Mouse (Mus musculus): ENCODE results near the gene Kcnd2. TPM values are rescaled to one million over a fixed set of nuclear protein-coding genes. Genes with fewer than 3 reads are reported as not detected.

The Kcnd2 gene
- polyA plus RNA-seq, 2 experiments from 2014 or later = not detected

DNA sequence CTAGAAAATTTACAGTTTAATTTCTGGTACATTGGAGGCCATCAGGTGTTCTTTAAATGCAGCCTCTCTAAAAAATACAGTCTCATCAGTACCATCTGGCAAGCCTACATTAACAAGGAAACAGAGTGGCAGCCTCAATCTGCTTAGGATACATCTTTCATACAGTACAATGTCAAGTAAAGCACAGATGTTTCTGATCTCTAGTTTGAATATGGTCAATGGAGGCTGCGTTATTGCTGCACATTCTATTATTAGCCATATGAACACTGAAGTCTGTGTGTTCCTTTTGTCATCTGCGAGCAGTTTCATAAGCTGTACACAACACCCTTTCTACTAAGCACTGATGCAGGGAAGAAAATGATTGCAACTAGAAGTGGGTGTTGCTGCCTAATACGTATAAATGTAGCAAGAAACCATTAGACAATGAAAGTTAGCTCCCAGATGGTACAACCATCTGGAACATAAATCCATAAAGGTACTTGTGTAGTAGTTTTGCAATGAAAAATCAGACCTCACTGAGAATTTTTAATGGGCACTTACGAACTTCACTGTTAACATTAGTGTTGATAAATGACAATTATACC is 209.0 kb downstream of the Kcnd2 start:
- ATAC-seq = no peak

DNA sequence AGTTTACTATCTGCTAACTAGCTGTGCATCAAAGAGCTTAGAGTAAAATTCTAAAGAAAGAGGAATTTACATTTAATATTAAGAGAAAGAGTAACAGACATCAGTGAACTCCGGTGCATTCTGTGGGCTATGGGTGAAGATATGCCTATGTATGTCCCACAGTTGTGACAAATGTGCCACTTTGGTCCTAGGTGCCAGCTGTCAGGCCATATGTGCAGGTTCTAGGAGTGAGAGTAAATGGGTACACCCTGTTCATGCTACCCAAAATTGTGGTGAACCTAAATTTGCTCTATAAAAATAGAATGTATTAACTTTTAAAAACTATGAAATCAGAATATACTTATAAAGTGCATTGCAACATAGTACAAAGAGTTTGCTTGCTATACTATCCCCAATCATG is 215.8 kb downstream of the Kcnd2 start:
- no peak for ATAC-seq

DNA sequence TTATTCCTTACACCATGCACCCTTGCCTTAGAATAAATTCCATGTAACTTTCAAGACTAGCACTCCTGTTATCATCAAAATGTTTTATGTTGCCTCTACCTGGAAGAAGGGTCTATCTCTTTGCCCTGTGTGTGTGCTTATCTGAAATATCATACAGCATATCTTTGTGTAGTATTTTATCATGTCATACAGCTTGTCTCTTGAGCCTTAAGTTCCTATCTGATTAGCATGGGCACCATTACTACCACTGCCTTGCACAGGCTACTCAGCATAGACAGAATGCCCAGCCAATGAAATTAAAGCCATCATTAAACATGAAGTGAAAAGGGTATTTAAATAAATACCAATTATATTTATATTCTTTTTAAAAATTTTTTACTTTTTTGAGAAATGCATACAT is 249.4 kb downstream of the Kcnd2 start:
- ATAC-seq = no peak

DNA sequence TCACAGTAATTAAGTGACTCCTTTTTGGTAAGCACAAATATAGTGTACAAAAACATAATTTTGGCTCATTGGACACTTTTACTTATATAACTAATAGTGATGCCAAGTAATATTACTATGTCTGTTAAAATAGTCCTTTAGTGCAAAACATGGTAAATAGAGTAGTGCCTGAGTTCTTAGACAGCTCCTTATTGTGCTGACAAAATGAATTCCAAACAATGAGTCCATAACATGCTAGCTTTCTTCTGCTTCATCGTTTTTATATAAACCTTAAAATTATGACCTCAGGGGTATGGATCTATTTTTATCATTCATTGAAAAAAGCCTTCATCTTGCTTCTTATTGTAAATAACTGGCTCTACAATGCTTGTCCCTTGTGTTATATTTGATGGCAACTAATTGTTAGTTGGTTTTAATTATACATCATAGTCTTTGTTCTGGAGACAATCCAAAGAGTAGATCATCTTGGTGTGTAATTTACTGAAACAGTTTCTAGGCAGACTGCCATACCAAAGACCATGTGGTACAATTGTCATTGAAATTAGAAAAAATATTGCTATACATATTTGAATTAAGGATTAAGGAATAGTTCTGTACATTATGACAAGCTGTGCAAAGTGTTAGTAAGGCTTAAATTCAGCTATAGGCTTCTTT is 256.7 kb downstream of the Kcnd2 start:
- ATAC-seq = no peak

DNA sequence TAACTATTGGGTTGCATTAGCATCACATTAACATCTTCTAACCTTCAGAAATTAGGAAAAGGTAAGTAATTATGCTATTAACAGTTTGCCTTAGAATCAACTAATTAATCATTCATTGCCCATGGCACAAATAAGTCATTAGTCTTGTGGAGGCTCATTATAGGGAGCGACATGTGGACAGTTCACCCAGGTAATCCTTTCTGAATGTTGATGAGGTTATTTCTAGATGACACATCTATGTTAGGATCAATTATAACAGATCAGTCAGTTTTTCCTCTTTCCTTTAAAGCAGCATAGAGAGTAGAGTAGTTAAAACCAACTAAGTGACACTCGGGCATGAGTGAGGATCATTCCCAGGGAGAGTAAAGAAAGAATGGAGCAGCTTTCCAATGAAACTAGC is 267.4 kb downstream of the Kcnd2 start:
- ATAC-seq = no peak

DNA sequence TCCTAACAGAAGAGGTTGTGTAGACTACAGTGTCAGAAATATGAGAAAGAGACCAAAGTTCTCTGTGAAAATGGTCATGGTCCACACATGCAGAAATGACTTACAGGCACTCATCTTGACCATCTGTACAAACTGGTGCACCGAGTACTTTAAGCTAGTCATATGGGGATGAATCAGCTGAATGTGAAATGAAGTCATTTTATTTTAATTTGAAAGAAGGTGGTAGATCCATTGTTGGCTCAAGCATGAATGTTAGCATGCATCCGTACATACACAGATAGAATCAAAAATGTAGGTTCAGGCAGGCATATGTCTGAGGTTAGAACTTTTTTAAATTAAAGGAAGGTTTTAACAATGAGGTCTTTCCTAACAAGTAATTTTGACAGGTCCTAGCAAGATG is 273.2 kb downstream of the Kcnd2 start:
- ATAC-seq = no peak

DNA sequence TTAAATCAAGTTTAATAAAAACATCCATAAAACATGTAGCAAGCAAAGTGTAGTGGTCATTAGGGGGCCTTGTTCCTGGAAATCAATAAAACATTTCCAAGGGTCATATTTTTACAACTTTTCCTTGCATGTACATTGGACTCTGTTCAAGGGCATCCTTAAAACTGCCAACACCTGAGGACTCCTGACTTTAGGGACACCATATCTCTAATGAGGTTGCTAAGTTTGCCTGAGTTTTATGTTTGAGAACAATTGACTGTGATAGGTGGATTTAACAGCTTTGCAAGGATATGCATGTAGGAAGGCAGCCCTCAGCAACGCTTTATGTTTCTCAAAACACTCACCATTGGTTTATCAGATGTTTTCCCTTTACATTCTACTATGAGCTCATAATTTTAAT is 287.6 kb downstream of the Kcnd2 start:
- ATAC-seq = no peak

DNA sequence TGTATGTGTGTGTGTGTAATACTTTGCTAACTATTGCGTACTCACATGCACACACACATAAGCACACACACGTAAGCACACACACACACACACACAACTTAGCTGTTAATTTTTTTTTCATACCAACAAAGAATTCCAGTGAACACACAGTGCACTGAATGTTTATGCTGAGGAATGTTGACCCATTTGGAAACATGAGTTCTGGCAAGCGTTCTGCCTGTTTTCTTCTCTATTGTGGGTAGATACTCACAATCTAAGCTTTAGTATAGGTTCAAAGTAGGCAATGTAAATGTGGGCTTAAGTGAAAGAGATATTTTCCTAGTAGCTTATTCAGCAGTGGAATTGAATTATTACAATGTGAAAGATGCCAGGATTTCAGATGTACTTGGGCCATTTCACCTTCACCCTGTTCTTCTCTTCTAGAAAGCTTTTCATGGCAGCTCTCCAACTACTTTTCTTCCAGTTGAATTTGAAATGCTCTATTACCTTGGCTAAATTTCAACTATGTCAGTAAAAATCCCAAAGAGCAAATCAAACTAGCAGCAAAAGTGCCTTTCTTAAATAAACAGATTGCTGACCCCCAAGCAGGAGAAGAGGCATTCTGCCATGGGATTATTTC is 295.4 kb downstream of the Kcnd2 start:
- ATAC-seq = no peak

DNA sequence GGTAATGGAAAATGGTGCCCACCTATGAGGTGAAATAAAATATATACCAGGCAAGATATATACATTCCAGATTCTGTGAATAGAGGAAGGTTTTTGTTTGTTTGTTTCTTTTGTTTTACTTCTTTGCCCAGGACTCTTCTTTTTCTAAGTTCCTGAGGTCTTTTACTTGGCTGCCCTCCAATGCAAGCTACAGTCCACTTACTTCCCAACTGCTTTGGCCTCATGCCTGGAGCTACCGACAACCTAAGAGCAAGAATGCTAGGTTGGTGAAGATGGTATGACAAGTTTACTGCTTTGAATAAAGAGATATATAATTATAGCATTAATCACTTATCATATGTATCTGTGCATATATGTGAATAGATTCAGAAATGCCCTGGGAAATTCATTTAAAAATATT is 305.0 kb downstream of the Kcnd2 start:
- ATAC-seq = no peak

DNA sequence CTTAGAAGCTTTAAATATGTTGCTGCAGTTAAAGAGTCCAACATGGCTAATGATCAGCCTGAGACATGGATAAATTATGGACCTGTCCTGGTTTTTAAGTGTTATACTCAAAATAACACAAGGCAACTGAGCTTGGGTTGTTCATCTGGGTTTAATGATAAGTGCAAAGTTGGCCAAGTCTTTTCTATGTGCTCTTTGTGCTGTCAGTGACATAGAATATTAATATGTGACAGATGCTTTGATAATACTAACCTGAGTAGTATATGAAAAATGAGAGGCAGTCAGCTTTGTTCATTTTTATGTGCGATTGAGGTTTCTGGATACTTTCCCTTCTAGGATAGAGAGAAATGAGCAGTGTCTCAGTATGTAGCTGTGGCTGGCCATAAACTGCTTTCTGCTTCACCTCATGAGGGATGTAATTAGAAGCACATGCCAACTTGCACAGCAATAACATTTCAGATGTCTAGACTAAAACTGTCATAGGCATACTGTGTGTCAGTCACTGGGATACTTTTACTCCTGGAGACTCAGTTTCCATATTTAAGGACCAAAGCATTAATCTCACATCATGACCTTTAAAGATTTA is 312.3 kb downstream of the Kcnd2 start:
- ATAC-seq = no peak

DNA sequence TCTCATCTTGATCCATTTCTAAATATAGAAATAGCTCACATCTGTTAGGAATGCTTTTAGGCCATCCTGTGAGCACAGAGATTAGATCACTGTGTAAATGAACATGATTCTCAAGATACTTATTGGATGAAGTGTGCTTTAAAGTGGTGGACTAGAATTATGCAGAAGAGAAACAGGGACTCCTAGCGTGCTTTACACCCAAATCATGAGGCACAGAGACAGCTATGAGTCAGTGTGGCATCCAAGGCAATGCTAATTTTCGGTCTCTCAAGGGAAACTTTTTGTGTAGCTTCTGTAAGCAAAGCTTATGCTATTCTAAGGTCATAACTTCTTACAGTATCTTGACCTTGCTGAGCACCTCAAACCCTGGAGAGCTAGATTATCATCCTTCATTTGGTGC is 318.7 kb downstream of the Kcnd2 start:
- ATAC-seq = no peak

DNA sequence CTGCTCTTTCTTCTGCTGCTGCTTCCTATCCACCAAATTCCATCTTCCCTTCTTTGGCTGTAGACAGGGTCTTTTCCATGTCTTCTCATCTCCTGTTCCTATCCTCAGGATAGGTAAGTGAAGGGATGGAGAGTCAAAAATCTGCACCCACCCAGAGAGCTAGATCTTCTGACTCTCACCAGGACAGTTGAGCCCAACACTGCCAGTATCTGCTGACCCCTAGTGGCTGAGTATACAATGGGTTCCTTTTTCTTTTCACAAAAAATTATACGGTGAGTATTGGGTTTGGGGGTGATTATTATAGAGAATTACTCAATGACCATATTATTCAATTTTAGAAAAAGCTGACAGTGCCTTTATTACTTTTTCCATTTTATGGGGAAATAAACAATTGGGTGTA is 319.5 kb downstream of the Kcnd2 start:
- no peak for ATAC-seq

DNA sequence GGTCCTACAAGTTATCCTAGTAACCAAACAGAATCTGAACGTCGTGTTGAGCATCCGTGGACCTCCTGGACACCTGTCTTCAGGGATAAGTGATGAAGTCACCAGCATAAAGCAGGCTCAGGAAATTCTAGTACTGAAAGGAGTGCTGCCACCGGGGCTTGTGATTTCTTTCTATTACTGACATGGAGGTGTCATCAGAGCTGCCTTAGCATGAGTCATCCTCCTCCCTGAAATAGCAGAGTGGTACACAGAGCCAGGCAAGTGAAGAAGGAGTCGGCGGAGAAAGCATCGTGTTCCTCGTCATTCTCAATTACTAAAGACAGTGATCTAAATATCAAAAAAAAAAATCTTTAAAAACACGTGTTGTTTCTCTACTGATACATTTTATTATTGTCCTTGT is 336.2 kb downstream of the Kcnd2 start:
- no peak for ATAC-seq

DNA sequence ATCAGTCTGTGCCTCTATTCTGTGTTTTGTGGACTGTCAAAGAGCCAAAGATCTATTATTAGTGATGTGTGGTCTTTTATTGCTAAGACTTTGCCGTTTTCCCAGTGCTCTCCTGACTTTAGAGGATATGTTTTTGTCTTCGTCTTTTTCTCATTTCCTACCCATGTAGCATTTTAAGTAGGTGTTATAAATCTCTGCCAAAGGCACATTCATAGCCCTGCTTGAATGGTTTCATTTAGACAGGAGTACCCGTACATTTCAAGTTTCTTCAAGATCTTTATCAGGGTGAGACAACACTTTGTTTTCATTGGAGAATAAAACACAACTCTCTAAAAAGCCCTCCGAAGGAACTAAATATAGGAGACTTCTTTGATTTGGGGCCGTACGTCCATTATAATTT is 355.7 kb downstream of the Kcnd2 start:
- no peak for ATAC-seq

DNA sequence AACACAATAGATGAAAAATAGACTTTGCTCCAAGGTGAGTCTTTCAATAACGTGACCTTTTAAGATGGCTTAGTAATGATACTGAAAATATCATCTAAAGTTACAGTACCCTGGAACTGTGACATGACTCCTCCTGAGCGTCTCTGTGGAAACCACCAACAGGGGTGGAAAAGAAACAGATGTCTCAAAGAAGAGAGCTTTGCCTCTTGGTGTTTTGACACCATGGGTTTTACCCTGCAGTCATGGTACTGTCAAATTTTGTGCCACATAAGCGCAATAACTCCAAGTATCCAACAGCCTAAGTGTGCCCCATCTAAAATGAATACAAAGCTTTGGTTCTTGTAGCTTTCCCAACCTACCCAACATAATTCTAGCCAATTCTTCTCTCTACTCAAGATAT is 374.9 kb downstream of the Kcnd2 start:
- ATAC-seq = no peak

DNA sequence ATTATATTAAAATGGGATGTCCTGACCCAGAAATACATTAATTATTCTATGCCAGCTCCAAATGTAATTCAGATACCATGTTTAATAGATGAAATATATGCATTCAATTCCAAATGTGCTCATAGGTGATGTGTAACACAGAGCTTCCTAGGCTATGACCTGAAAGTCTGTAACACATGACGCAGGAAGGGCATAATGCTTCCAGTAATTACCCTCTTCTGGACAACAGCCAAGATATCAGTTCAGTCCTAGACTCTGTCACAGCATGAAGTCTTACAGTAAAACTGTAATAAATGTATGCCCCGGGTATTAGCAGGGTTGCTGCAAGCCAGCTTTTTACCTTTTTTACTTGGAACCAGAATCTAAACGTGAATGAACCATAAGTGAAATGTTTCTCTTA is 382.1 kb downstream of the Kcnd2 start:
- no peak for ATAC-seq

DNA sequence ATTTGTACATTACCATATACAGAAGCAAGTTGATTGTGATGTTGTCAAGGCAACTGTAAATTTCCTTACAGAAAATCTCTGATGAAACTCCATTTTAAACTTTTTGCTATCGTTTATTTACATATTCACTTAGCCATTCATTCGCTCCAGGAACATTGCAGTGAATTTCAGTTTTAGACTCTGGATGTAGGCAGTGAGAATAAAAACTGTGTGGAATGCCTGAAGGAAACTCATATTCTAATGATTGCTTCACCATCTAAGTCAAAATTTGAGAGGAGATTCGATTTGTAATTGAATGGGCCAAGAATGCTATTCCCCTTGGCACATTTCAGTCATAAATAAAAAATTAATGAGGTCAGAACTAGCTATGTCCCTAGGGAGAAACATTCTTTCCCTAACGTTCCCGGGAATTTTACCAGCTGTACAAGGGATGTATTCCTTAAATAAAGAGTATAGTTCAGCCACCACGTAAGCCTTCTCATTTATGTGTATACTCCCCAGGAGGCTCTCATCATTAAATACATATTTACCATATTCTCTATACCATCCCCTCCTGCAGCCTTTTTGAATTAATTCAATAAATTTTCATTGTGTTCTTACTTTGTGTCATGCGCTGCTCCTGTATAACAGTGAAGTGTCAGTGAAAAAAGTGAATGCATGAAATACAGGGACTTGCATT is 394.2 kb downstream of the Kcnd2 start:
- ATAC-seq = no peak

DNA sequence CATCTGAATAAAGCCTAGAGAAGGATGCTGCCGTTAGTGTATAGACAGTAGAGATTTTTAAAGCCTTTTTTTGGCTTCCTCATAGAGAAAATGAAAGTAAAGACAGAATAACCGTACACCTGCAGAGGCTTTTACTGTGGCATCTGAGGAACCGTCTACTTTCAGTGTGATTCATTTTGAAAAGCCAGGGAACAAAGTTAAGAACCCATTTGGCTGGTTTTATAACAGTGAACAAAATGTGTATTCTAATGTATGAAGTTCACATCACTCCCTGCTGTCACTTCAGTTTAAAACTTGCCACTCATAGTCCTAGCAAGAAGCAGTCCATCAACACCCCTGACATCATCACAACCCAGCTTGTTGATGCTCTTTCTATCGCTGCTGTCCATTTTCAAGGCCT is 414.7 kb downstream of the Kcnd2 start:
- ATAC-seq = no peak

DNA sequence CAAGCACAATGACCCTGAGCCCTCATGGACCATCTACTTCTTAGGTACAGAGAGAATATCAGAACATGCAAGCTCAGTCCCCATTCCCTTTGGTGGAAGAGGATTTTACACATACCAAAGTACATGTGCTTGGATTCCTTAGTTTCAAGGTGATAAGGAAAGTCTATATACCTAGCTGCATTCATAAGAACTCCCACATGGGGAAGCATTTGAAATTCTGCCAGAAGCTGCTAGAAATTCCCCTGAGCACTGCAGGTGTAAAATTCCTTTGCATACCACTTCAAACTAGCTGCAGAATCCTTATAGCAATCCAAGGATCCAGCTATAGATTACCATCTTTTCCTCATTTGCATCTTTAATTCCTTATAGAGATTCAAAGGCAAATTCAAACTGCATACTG is 440.4 kb downstream of the Kcnd2 start:
- no peak for ATAC-seq

DNA sequence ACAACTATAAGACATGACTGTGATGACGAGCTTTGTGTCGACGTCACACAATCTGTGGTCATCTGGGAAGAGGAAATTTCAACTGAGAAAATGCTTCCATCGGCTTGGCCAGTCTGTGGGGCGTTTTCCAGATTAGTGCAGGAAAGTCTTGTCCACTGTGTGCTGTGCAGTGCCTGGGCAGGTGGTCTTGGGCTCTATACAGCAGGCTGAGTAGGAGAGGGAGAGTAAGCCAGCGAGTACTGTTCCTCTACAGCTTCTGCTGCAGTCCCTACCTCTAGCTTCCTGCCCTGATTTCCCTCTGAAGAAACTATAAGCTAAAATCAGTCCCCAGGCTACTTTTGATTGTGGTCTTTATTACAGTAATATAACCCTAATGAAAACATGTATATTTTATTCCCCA is 448.8 kb downstream of the Kcnd2 start:
- ATAC-seq = no peak

DNA sequence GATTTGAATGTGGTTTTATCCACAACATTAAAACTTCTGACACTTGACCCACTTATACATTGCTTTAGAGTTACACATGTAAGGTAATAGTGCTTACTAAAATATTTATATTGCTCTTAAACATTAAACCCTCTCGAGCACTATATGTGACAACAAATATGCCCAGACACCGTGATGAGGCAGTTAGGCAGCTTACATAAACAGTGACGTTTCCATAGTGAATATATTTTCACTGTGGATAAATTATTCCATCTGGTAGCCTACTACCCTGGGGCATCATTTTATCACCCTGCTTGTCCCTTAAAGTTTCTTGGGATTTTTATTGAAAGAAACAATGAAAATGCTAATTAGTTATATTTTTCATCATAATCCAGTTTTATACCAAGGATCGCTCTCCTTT is 449.3 kb downstream of the Kcnd2 start:
- ATAC-seq = no peak

DNA sequence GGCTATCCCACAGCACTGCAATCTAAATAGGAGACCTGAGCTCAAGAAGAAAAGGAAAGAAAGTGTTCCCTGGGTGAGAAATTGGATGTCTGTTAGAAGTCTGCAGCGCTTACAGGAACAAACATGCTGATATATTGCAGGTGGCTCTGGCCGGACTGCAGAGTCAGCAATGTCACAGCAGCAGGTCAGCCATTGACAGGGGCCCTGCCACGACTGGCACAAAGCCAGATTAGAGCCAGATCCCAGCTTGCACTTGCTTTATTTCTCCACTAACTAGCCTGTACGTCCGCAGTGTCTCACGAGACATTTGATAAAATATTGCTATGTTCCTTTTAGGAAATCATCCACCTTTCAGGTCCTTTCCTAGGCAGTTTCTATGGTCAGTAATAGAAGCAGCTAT is 468.9 kb downstream of the Kcnd2 start:
- no peak for ATAC-seq

DNA sequence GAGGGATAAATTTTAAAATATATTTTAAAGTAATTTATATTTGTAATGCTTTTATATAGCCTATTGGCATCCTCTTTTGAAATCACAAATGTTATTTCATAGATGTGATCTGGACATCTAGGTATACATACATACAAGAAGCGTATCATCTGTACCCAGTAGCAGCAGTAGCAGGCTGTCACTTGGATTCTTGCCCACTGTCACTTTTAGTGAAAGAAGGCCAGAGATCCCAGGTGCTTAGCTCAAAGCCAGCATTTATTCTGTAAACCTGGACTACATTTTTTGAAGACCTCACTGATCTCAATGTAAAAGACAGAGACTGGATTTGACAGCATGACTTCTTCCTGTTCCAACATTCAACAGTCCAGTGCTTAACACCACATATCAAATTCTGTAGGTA is 471.1 kb downstream of the Kcnd2 start:
- no peak for ATAC-seq

DNA sequence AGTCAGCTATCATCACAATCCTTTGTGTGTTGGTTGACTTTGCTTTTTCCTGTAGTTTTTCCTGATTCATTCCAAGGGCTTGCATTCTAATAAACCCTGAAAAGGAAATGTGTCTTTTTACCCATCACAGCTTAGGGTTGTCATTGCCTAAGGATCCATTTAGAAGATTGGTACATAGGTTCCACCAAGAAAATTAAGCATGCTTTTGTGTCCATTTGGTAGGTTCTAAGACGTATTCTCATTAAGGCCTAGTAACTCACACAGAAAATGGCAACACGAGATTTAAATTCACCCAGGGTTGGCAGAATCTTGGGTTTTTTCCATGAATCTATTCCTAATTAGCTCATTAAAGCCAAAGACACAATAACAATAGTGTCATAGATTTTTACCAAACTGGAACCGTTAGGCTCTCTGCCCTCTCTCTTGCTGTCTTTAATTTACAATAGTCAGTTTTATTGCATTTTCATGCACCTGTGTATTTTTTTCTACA is 477.6 kb downstream of the Kcnd2 start:
- no peak for ATAC-seq
